Mouse (Mus musculus) C2C12 (cell line): ENCODE measurements around the gene Nlgn1.

Experiments
- CTCF ChIP-seq: IDR thresholded peaks from one replicate; pipeline ENCODE4 v1.5.1; 2011; ENCODE audit not compliant: control insufficient read depth, insufficient read depth, insufficient read length
- MAX ChIP-seq: IDR thresholded peaks from one replicate; pipeline ENCODE4 v1.6.1; 2011; ENCODE audit warnings: mild to moderate bottlenecking, control low read depth

- no peak for TF ChIP-seq MAX
- TF ChIP-seq CTCF: no peak
Measured at GRCm38 (mm10) chr3:25679373-25679772, 652.9 kb downstream of the Nlgn1 start.
